Mouse (Mus musculus) adrenal gland, postnatal 10 days (tissue): ENCODE measurements around the gene Ecel1. TPM values are rescaled to one million over a fixed set of nuclear protein-coding genes. Genes with fewer than 3 reads are reported as not detected.

Source experiments
- DNase-seq: peaks from one replicate; pipeline ENCODE4 v3.0.0; 2021; ENCODE audit warnings: mixed read lengths
- total RNA-seq, 2 experiments: library from RNA; stranded (reverse); gene quantifications; 2 replicates each; pipeline ENCODE4 v1.2.3; 2021

Ecel1 gene
- total RNA-seq, 2 experiments from 2014 or later, result 2.4 to 10.1 TPM

DNA sequence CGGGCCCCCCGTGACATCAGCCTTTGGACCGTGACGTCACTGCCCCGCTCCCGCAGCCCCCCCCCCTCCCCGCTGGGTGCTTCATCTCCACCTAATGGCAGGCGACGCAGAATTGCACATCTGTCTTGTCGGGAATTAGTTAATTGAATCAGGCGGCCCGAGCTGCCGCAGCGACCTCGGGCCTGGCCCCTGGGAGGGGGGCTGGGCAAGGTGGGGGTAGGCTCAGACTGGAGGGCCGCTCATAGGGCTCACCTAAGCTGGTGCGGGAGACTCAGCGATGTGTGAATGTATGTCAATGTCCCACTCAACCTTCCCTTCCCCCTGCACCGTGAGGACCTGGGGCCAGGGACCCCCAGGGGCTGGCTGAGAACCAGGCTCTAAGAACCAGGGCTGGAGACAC is 14.1 kb upstream of the Ecel1 start:
- no peak for DNase-seq

DNA sequence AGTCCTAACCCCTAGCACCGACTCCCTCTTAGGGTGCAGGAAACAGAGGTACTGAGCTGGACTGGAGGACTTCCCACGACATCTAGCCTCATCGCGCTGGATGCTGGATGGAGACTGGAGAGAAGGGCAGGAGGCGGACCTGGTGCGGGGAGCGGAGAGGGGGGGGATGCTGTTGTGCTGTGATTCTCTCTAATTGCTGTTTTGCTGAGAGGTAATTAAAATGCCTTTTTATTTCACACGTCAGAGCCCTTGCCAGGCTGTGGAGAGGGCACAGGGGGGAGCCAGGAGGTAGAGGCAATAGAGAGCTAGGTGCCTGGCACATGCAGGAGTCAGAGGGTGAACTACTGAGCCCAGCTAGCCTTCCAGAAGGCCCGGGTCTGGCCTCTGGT is 8.5 kb upstream of the Ecel1 start:
- DNase-seq, result no peak

DNA sequence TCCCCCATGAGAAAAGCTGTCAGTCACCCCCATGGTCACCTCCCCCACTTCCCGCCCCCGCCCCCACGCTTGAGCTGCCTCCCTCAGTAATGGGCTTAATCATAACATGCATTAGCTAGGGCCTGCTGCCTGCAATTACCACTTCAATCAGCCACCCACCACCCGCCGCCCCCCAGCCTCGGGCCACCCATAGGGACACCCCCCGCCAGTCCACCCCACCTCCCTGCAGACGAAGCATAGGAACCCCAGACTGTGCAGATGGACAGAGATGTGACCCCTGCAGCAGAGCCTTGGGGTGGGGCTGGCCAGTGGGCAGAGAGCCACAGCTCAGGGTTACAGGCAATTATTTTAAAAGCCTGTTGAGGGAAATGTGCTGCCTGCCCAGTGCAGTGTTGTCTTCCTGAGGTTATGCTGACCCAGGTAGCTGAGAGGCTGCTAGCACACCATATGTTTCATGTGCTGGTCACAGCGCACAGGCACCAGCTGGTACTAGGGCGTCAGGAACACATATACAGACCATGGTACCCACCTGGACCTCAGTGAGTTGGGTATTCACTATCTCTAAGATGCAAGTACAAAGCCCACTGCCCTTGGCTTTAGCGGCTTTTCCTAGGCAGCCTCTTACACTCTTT is 8.0 kb upstream of the Ecel1 start:
- no peak for DNase-seq

DNA sequence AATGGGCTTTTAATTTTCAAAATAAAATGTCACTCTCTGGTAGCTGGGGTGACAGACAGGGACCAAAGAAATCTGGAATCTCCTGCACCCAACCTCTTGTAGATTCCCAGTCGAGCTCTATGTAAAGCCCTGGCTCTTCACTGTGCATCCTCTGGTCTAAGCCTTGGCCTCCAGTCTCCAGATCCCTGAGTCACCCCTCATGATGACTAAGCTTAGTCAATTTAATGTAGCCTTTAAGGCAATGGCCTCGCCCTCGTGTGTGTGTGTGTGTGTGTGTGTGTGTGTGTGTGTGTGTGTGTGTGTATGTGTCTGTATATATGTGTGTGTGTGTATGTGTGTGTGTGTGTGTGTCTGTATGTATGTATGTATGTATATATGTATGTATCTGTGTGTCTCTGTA is 3.1 kb upstream of the Ecel1 start:
- peak; percentile 37 for DNase-seq

DNA sequence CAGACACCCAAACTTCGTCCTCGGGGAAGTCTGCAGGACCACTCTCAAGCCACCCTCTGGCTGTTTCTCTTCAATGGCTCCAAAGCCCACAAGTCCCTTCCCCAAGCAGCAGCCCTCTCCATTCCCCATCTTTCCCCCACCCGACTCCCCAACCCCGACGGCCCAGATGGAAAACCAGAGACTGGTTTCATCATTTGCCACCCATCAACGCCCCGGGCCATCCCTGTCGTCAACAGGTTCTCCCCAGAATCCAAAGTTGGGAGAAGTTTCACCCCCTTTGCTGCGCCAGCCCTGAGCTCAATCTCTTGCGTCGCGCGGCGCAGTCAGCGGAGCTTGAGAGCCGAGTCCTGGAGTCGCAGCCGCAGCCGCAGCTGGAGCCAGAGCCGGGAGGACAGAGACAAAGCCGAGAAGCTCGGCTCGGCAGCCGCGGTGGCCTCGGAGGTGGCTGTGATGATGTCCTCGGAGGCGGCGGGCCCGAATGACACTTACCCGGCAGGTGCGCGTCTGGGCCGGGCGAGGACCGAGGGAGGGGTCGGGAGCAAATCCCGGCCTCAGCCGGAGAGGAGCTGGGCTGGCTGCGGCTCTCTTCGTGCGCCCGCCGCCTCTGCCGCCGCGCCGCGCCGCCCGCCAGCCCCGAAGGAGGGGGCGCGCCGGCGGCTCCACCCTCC is 656 bp downstream of the Ecel1 start:
- DNase-seq, result no peak

DNA sequence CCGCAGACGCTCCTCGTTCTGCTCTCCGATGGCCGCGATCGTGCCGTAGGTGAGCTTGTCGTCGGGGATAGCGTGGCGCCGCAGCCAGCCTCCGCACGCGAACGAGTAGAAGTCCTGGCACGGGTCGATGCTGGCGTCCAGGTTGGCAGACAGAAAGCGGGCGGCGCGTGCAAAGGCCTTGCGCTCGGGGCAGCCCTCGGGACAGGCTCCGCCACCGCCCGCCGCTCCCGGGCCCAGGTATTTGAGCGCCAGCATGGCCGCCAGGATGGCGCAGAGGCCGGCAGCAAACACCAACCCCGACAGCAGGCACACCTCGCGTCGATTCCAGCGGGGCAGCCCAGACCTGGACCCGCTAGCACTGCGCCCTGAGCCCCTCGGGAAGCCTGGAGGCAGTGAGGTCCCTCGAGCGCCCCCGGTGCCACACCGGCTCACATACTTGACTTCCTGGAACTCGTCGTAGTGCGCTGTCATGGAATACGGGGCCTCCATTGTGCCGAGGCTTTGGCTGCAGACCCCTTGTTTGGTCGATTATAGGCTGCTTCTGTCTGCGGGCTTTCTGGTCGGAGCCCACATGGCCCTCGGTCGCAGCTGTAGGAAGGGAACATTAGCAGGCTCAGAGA is 1.7 kb downstream of the Ecel1 start:
- DNase-seq, result no peak

DNA sequence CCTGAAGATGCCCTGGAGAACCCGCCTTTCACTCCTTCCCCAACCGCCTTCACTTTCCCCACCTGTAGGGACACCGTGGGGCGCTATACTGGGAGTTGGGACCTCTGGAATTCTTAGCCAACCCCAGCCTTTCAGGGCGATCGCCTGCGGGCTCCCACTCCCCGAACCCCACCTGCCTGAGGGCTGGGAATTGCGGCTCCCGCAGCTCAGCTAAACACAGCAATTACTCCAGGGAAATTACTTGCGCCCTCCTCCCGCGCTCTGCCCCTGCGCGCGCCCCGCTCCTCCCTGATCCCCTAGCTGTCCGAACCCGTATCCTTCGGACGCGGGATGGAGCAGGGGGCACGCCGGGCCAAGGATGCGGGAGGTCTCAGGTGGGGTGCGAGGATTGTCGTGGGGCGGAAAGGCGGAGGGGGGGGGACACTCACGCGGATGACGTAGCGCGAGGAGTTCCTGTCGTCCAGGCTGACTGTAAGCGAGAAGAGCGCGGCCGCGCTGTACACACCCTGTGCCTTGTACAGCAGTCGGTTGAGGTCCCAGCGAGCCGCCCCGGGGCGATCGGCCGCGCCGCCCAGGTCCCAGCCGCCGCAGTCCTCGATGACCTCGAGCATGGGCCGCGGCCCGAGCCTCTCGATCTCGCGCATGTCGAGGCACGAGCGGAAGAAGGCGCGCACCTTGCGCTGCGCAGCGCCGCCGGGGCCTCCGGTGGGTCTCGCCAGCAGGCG is 2.4 kb downstream of the Ecel1 start:
- DNase-seq, result no peak

DNA sequence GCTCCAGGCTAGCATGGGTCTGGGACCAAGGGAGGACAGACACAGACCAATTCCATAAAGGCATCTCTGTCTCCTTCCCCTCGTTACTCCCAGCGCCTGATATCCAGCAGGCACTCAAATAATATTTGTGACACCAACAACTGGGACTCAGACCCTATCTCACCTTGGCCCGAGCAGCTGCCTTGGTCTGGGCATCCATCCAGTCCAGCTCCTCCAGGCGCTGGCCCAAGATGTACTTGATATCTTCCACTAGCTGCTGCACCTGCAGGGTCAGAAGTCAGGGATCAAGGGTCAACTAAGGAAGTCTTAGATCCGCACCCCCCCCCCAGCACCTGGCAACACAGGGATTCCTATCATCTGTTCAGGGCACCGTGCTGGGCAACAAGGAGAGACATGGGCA is 5.0 kb downstream of the Ecel1 start:
- DNase-seq, result no peak

DNA sequence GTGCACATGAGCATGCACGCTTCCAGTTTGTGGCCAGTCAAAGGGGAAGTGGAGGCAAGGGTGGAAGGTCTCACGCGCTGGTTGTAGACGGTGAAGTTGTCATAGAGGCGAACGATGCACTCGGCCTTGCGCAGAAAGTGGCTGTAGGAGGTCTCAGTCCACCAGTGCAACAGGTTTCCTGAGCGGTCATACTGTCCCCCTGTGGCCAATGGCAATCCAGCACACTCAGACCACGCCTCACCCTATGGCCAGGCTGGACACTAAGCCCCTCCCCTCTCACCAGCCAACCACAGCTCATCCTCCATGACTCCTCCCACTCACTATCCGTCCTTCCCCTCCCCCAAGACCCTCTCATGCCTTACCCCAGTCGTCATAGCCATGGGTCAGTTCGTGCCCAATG is 6.9 kb downstream of the Ecel1 start:
- no peak for DNase-seq

DNA sequence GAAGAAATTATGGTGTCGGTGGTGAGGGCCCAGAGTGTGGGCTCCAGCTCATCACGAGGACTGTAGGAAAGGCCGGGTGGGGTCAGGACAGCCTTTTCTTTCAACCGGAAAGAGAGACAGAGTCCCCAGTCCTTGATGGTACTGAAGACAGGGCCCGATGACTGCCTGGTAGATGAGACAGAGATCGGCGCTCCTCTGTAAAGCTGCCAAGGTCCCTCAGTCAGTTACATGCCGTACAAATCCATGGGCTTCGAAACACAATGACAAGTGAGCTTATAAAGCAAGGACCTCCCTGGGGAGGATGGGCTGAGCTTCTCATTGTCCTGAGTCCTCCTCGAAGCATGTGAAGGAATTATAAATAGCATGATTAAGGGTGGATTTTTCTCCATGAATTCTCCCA is 13.2 kb downstream of the Ecel1 start:
- DNase-seq, result peak; percentile 46

DNA sequence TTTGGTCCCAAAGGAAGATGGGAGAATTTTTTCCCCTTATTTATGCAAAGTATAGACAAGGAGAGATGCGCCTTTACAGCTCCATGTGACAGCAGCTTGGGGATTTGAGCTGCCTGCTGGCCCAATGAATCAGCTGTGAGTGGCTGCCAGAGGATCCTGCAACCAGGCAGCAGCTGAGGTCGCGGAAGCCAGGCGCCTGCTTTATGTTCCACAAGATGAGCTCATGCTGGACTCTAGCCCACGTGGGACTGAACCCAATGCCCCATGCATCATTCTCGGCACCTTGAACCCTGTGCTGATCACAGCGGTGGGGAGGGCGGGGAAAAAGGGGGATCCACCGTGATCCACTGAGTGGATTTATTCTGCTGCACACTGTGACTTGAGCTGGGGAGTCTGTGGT is 13.9 kb downstream of the Ecel1 start:
- peak; percentile 79 for DNase-seq

DNA sequence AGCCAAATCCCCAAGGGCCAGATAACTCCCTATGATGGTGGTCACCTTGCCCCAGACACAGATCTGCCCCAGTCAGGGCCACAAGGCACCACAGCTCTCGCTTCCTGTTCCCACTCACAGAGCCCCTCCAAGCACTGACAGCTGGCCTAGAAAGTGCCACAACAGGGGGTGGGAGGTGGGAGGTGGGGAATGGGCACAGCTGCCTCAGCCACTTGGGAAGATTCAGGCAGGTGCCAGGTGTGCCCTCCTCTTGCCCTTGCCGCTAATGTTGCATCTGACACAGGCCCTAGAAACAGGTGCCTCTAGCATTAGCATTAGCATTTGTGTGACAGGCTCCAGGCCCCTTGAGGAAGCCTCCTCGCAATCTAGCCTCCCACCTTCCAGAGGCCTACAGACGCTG is 14.8 kb downstream of the Ecel1 start:
- DNase-seq, result no peak

DNA sequence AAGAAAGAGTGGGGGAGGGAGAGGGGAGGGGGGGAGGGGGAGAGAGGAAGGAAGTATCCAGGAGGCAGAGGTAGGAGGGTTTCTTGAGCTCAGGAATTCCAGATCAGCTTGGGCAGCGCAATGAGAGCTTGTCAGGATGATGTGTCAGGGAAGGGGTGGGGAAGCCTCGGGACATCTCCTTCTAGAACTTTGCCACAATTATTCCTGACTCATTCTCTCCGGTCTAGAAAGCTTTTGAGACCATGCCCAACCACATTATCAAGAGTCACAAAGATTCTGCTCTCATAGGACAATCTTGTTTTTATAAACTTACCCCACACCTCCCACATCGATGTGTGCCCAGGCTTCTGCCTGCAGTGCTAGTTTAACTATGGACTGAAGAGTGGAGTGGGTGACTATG is 24.5 kb downstream of the Ecel1 start:
- DNase-seq, result no peak

DNA sequence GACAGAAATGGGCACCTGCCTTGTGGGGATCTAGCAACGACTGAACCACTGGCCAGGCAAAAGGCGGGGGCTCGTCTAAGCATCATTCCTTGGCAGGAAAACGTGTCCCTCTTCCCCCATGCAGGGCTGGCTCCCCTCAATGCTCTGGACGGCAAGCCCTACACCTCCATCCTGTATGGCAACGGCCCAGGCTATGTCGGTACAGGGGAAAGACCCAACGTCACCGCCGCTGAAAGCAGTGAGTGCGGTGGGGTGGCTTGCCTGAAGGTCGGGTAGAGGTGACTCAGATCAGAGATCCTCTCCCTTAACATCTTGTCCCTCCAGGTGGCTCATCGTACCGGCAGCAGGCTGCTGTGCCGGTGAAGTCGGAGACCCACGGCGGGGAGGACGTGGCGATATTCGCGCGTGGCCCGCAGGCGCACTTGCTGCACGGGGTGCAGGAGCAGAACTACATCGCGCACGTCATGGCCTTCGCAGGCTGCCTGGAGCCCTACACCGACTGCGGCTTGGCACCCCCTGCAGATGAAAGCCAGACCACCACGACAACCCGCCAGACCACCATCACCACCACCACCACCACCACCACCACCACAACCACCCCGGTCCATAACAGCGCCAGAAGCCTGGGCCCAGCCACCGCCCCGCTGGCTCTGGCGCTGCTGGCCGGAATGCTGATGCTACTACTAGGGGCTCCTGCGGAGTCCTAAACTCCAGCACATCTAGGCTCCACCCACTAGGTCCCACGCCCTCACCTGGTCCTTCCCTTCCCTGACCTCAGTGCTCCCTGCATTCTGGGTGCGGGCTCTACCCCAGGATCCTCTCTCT is 28.9 kb downstream of the Ecel1 start:
- DNase-seq, result no peak

DNA sequence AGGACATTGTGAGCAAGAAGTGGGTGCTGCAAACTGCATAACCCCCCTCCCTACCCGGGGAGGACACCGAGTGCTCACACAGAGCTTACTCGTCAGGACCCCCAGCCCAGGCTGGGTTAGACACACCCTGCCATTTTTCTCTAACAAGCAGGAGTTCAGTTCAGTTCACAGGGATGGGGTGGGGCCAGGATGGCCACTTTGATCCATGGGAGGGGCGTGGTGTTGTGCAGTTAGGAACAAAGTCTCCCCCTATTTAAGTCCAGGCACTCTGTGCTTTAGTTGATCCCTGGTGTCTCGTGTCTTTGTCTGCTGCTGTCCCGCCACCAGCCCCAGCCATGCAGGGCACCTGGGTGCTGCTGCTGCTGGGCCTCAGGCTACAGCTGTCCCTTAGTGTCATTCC is 31.6 kb downstream of the Ecel1 start, which contains the start of gene Akp3:
TSS of gene Akp3 (plus strand) at position 301 of the 400 bp plus-strand sequence.
- DNase-seq, result no peak

DNA sequence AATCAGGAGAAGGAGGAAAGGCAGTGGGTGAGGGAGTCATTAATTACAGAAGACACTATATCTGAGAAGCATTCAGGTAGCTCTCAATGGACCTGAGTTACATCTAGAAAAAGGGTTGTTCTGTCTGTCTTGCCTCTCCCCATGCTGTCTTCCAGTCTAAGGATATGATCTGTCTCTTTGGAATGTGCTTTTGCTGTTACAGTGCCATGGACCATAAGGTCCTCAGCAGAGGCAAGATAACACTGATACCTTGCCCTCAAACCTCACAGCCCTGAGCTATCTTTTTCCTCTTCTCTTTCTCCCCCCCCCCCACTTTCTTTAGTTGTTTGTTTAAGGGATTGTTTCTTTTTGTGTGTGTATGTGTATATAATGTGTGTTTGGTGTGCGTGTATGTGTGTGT is 41.5 kb downstream of the Ecel1 start:
- no peak for DNase-seq

DNA sequence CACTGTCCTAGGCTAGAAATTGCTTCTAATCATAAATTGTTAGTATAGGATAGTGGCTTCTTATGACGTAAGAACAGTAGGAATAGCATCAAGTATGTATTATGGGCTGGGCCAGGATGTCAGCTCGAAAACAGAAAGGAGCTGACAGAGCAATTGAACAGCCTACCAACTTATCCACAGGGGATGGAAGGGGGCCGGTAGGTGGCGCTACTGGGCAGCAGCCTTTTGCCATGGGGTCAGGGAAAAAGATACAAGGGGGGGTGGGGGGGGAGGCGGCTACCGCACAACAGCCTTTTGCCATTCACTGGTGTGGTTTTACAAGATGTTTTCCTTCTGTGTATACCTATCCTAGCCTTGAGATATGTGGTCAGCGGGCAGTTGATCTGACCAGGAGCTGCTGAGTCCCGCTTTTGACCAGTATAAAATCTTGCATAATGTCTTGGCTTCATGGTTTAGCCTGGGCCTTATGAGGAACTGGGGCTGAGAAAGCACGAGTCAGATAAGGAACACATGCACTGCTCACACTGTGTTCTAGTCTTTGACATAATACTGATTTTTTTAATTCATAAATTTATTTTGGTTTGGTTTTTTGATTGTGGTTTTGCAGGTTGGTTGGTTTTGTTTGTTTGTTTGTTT is 44.5 kb downstream of the Ecel1 start:
- peak; percentile 77 for DNase-seq

DNA sequence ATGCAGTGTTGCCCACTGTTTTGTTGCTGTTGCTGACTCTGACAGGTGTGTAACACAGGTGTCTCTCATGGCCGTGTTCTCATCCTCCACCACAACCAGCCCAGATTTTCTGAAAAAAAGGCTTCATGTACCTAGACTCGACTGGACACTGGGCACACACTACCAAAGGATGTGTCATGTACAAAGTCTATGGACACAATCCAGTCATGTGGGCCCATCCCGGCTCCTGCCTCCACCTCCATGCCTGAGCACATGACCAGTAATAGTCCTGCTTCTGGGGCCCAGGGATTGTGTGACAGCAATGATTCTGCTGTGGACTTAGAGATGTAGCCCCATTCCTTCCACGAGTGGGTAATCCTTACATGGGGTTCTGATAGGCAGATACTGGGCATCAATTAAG is 47.8 kb downstream of the Ecel1 start:
- no peak for DNase-seq

DNA sequence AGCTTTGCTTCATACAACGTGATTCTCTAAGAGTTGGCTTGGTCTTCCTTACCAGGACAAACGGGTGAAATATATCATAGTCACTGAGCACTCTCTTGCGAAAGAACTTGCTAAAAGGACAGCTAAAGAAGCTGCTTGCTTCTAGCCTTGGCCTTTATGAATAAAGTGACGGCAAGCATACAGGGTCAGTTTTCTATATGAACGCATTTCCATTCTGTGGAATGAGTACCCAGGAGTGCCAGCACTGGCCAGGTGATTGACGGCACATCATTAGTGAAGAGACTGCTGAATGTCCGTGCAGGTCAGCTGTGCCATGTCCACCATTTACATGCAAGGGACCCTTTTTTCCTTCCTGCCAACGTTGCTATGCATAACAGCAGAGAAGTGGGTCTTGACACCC is 49.8 kb downstream of the Ecel1 start:
- DNase-seq, result no peak

DNA sequence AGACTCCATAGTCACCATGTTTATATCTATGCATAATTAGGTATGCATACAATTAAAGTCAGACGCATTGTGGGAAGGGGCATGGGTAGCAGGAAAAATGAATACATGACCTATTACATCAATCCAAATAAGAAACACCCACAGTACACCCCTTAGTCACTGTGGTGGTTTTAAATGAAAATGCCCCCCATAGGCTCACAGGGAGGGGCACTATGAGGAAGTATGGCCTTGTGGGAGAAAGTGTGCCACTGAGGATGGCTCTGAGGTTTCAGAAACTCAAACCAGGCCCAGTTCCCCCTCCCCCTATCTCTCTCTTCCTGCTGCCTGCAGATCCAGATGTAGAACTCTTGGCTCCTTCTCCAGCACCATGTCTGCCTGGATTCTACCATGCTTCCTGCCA is 52.4 kb downstream of the Ecel1 start:
- DNase-seq, result no peak

DNA sequence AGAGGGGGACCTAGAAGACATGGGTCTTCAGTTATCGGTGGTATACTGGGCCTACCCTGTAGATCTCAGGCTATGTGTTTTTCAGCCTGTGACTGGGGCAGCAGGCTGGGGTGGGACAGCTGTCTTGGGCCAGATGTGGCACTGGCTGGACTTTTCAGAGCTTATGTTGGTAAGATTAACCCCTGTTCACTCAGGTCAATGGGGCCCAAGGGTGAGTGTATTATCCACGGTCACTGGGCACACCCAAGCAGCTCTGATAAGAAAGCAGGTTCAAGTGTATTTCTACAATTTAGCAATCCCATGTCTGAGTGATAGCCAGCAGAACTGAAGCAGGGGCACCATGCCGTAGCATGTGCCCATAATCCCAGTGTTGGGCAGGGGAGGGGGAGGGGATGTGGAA is 54.2 kb downstream of the Ecel1 start:
- no peak for DNase-seq

DNA sequence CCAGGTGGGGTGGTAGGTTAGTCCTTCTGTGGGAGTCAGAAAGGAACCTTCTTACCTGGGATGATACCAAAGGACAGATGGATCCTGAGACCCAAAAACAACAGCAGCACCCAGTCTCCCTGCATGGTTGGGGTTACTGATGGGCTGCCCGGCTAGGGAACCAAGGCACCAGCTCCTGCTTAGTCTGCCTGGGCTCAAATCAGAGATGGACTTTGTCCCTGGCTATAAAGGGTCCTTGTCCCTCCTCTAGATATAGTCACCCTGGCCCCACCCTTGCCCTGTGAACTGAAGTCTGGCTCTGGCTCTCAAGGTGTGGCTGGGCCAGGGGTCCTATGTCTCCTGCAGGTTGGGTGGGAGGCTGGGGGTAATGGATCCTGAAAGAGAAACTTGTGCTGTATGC is 54.9 kb downstream of the Ecel1 start, which contains the start of gene Alpi:
TSS of gene Alpi (minus strand) at position 196 of the 400 bp plus-strand sequence.
- no peak for DNase-seq
